Mouse (Mus musculus): ENCODE data around the gene Adamts6. TPM values are rescaled to one million over a fixed set of nuclear protein-coding genes. Genes with fewer than 3 reads are reported as not detected.

Adamts6 gene
- 1 to 10 TPM; 3.9 to 4.6 TPM for total RNA-seq (2021)
- long read RNA-seq, experiment 1, partial matches to known transcripts = 0 of 1 reads
- long read RNA-seq, experiment 1, other reads (novel, unspliced or antisense) = 1 of 1 reads
- long read RNA-seq, experiment 2, partial matches to known transcripts = 1 of 1 reads
- long read RNA-seq, experiment 2, other reads (novel, unspliced or antisense) = 0 of 1 reads

- Histone ChIP-seq H3K4me3 (peak within 1 kb of the TSS; percentile 47), H3K27ac (peak within 1 kb of the TSS; percentile 81)
- no peak for DNase-seq (ENCODE audit: extremely low spot score in 1 of 2, low spot score in 2 of 2)
- intact Hi-C loops (cut with DNase I) = loop anchor here (5.0 kb wide), 1 partner anchor 650 kb away; no protein-coding TSS in a partner anchor
- TF ChIP-seq CTCF (IDR thresholded peaks at IDR 0.05) = no peak
Measured at GRCm38 (mm10) chr13:104287366-104288225, at the start of gene Adamts6. Adamts6 (plus strand) TSS chr13:104287835.

DNA sequence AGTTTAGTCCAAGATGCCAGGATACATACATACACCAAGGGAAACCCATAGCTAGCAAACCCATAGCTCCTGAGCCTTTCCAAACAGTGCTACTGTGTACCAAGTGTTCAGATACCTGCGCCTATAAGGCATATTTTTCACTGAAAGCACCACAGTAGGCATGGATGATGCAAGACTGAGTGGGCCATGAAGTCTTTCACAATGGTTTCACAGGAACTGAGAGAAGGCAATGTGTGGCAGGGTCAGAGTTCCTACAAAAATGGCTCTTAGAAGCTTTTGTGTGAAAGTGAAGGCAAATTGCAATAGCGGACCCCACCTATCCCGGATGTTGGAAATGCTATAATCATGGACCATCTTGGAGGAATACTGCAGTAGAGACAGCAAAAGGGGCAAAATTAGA, 28.6 kb upstream of the Adamts6 start:
- Histone ChIP-seq H3K27ac (no peak overlapping the region), H3K4me3 (no peak overlapping the region)
- no peak for DNase-seq (ENCODE audit: extremely low spot score in 1 of 2, low spot score in 2 of 2)
- intact Hi-C loops (cut with DNase I) = no loop called here
- no peak for TF ChIP-seq CTCF (IDR thresholded peaks at IDR 0.05)

DNA sequence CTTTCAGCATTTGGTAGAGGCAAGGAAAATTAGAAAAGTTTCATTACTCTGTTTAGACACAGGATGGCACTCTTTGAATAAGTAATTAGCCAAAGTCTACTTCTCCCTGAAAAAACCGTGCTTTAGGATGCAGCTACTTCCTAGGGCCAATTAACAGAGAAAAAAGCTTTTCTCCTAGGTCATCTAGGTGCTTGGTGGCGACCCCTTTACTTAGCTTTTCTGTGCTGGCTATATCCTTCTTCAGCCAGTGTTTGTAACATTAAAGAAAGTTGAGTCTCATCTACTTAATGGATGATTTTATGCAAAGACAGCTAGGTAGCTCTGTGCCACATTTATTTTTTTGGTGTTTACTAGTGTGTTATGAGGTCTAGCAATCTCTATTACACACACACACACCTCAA, 2.6 kb upstream of the Adamts6 start:
- DNase-seq (ENCODE audit: extremely low spot score in 1 of 2, low spot score in 2 of 2) = no peak
- H3K4me3 ChIP-seq = peak overlapping the region; percentile 47
- peak overlapping the region; percentile 81 for H3K27ac ChIP-seq
- peak; percentile 72 for TF ChIP-seq CTCF (IDR thresholded peaks at IDR 0.05)
- intact Hi-C loops (cut with DNase I) = loop anchor here (1.0 to 5.0 kb wide), 2 partner anchors 396 to 652 kb away; no protein-coding TSS in a partner anchor

DNA sequence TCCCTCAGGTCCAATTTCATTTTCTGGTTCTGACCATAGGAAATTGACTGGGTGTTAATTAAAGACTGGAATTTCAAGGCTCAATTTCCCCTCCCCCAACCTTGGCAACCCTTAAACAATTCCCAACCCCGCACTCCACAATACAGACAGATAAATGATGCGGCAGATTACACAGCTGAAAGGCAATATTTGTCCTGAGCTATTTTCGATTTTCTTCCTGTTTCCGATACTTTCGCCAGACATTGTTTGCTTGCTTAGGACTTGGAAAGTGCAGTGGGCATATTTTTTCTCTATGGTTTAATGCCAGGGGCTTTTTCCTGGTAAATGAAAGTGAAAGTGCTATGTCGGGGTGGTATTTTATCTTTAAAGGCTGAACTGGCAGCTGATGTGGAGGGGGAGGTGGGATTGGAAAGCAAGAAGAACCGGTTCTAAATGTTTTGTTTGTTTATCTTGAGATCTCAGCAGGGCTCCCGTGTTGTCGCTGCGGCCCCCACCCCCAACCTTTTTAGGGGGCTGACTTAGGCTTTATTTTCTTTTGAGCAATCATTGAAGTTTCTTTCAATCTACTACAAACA, 1.8 kb upstream of the Adamts6 start:
- H3K27ac ChIP-seq = peak overlapping the region; percentile 81
- intact Hi-C loops (cut with DNase I) = loop anchor here (1.0 to 5.0 kb wide), 3 partner anchors 395 to 651 kb away; no protein-coding TSS in a partner anchor
- peak overlapping the region; percentile 47 for H3K4me3 ChIP-seq
- no peak for TF ChIP-seq CTCF (IDR thresholded peaks at IDR 0.05)
- peak in 1 of 2 experiments; percentile 13 for DNase-seq (ENCODE audit: extremely low spot score in 1 of 2, low spot score in 2 of 2)

- intact Hi-C loops (cut with DNase I) = loop anchor here (1.0 to 5.0 kb wide), 2 partner anchors 503 to 651 kb away; no protein-coding TSS in a partner anchor
- DNase-seq (ENCODE audit: extremely low spot score in 1 of 2, low spot score in 2 of 2) = no peak
- peak overlapping the region; percentile 81 for H3K27ac ChIP-seq
- H3K4me3 ChIP-seq = peak overlapping the region; percentile 47
- no peak for TF ChIP-seq CTCF (IDR thresholded peaks at IDR 0.05)
Measured at GRCm38 (mm10) chr13:104286336-104286735, 1.3 kb upstream of the Adamts6 start.

DNA sequence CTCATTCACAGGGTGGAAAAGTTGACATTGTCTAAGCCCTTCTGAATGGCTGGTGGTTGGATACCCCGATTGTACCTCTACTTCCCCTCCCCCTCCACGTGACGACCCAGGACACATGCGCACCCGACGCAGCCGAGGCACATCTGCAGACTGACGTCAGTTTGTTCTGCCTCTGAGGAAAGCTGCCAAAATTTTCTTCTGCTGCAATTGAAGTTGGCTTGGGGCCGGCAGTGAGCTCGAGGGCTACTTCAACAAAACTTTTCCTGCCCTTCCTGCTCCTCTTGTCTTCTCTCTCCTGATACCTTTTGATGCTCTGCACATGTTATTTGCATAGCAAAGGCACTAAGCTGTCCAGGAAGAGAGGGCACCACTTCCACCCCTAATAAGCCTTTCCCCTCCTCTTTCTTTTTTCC, 732 bp upstream of the Adamts6 start:
- intact Hi-C loops (cut with DNase I) = loop anchor here (1.0 to 5.0 kb wide), 2 partner anchors 502 to 650 kb away; no protein-coding TSS in a partner anchor
- Histone ChIP-seq H3K4me3 (peak overlapping the region; percentile 47), H3K27ac (peak overlapping the region; percentile 81)
- TF ChIP-seq CTCF (IDR thresholded peaks at IDR 0.05) = no peak
- peak; percentile 74 to 87 for DNase-seq (ENCODE audit: extremely low spot score in 1 of 2, low spot score in 2 of 2)

- H3K4me3 ChIP-seq = peak overlapping the region; percentile 47
- H3K27ac ChIP-seq = peak overlapping the region; percentile 41; the same call in 1 of the 2 replicates
- no peak for TF ChIP-seq CTCF (IDR thresholded peaks at IDR 0.05)
- DNase-seq (ENCODE audit: extremely low spot score in 1 of 2, low spot score in 2 of 2) = peak in 1 of 2 experiments; percentile 34
- intact Hi-C loops (cut with DNase I) = loop anchor here (5.0 kb wide), 1 partner anchor 649 kb away; no protein-coding TSS in a partner anchor
Measured at GRCm38 (mm10) chr13:104288226-104288859, 708 bp downstream of the Adamts6 start.

DNA sequence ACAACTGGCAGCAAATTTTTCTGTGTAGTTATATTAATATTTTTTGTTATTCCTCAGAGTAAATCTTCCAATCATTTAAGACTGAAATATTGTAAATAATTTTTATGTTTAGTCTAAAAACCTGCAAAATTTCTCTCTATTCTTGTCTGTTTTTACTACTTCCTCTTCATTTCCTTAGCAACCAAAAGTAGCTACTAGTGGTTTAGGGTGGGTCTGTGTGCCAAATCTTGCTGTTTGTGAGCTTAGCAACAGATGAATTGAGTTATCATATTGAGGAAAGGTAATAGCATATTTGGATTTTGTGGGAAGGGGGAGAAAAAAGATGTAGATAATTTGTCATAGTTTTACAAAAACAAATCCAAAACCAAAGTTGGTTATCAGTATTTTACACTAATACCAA, 1.5 kb downstream of the Adamts6 start:
- TF ChIP-seq CTCF (IDR thresholded peaks at IDR 0.05) = no peak
- H3K27ac ChIP-seq = no peak overlapping the region
- no peak overlapping the region for H3K4me3 ChIP-seq
- intact Hi-C loops (cut with DNase I) = loop anchor here (5.0 kb wide), 1 partner anchor 648 kb away; no protein-coding TSS in a partner anchor
- DNase-seq (ENCODE audit: extremely low spot score in 1 of 2, low spot score in 2 of 2) = no peak

DNA sequence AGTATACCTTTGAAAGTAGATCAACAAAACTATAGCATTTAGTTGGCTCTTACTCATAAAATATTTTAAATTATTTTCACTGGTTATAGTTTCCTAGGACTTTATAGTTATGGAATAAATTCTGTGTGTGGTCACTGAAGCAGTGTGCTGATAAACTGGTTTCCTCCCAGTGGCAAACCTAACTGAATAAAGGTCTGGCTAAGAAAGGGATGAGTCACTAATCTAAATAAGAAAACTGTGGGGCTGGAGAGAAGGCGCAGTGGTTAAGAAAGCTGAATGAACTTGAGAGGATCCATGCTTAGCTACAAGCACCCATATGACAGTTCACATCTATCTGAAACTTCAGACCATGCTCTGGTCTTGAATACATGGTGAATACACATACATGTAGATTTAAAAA, 7.8 kb downstream of the Adamts6 start:
- intact Hi-C loops (cut with DNase I) = no loop called here
- Histone ChIP-seq H3K4me3 (no peak overlapping the region), H3K27ac (no peak overlapping the region)
- no peak for DNase-seq (ENCODE audit: extremely low spot score in 1 of 2, low spot score in 2 of 2)
- no peak for TF ChIP-seq CTCF (IDR thresholded peaks at IDR 0.05)

DNA sequence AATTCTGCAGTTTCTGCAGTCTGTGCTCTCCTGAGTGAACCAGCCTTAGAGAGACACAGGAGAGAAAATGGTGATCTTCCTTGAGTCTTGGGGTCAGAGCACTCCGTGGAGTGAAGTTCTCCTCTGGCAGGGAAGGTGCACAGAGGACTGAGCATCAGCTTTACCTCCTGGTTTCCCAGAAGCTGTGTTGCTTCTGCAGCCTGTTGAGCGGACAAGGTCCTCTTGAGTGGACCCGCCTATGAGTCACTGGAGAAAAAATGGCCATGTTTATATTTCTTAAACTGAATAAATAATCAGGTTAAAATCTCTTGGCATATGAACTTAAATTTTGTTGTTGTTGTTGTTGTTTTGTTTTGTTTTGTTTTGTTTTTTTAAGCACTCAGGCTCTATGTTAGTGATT, 41.7 kb downstream of the Adamts6 start:
- no peak overlapping the region for H3K27ac ChIP-seq
- H3K4me3 ChIP-seq = no peak overlapping the region
- intact Hi-C loops (cut with DNase I) = no loop called here
- DNase-seq (ENCODE audit: extremely low spot score in 1 of 2, low spot score in 2 of 2) = no peak
- no peak for TF ChIP-seq CTCF (IDR thresholded peaks at IDR 0.05)

DNA sequence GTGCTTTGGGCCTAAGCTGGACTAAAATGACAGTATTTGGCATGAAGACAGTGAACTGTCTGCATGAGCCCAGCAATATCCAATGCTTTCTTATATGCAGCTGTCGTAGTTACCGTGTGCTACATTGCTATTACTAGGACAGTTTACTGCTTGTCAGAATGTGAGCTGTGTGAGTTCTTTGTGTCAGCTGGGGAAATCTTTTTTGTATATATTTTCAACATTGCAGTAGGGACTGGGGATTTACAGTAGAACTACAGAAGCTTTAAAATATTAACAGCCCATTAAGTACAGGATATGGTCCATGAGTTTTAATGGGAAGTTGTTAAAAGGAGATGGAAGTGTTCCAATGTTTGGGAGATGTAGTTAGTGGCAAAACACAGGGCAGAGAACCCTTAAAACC, 42.1 kb downstream of the Adamts6 start:
- Histone ChIP-seq H3K4me3 (no peak overlapping the region), H3K27ac (no peak overlapping the region)
- DNase-seq (ENCODE audit: extremely low spot score in 1 of 2, low spot score in 2 of 2) = no peak
- no peak for TF ChIP-seq CTCF (IDR thresholded peaks at IDR 0.05)
- intact Hi-C loops (cut with DNase I) = no loop called here

Measured in left cerebral cortex, adult 2 months (tissue).